Mouse (Mus musculus) thymus, postnatal 14 days (tissue): ENCODE measurements around the gene Olfr67.
"Not testable (repeated sequence)": the region's sequence is repeated elsewhere in the genome, so short reads cannot be mapped to it uniquely, and the experiment has no call there.

Source experiments
- DNase-seq: peaks from one replicate; pipeline ENCODE4 v3.0.0; 2021

Gene Olfr67

GRCm38 (mm10) chr7:103767687-103768086 lies 23.9 kb downstream of the Olfr67 start:
- DNase-seq: not testable (repeated sequence)

DNA sequence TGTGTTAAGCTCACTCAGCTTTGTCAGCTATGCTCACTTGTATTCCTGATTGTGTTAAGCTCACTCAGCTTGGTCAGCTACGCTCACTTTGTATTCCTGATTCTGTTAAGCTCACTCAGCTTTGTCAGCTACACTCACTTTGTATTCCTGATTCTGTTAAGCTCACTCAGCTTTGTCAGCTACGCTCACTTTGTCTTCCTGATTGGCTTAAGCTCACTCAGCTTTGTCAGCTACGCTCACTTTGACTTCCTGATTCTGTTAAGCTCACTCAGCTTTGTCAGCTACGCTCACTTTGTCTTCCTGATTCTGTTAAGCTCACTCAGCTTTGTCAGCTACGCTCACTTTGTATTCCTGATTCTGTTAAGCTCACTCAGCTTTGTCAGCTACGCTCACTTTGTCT lies 29.4 kb downstream of the Olfr67 start:
- not testable (repeated sequence) for DNase-seq

DNA sequence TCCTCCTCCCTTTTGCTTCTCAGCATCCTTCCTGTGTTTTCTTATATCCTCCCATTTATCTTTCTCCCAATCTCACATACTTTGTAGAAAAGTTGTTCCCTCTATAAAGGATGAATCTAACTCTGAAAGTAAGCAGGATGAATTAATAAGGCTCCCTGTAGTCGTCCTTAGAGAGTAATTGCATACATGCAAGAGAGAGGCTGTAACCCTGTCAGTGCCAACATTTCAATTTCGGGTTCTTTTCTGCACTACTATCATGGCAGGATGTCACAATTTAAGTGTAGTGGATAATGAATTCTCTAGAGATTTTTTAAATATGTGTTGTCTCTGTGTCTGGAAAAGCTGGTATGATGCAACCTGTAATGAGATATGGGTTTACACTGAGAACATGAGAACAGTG lies 34.4 kb downstream of the Olfr67 start, which contains the start of gene Olfr630:
Gene Olfr630, minus strand, starts transcription at position 101 of the 400 bp plus-strand sequence.
- DNase-seq: no peak

DNA sequence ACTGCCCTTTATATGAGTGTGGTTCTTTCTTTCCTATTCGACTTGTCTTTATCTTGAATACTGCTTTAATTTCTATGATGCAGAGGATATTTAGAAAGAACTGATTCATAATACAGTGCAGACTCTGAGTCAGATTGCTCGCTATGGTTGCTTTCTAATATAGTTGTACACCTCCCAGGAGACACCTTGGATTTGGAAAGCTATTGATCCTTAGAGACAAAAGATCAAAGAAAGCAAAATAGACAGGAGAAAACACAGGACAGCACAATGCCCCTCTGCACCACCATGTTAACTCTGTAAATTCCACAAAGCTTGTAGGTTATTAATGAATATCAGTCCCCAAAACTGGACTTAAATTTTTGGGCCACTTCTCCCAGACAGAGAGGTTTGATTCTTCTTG lies 46.8 kb downstream of the Olfr67 start, which contains the start of gene Olfr629:
Gene Olfr629, minus strand, starts transcription at position 101 of the 400 bp plus-strand sequence.
- no peak for DNase-seq
